Mouse (Mus musculus): Measurements from ENCODE around the gene Kcna10.

The Kcna10 gene

DNA sequence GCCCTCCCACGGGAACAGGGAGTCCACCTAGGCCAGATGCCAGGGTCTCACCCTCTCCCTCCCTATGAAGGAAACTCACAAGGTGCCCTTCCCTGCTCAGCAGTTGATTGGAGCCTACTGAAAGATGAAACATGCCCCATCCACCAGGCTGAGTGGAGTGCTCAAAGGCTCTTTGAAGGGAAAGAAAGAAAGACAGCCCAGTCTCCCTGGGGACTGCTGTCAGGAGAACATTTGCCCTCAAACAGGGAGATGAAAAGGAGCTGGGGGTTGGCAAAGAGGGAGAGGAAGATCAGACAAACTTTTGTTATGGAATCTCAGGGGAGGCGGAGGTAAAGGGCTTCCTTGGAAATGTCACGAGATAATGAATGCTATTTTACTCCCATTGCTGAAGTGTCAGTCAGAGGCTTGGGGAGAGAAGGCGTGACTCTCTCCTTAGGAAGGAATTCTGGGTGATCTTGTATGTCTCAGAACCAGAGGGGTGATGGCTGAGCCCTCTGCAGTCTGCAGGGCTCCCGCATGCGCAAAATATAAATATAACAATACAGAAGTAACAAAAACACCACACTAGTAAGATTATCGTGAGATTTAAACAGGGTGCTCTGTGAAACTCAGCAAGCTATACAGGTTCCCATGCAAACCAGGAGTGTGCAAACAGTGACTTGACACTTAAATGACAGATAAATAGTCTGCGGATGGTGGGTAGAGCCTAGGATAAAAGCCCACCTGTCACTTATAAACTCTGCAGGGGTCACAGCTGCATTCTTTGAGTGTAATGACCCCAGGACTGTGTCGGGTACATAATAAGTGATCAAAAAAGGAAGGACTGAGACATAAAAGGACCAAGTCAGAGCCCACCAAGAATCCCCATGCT, 18.7 kb downstream of the Kcna10 start:
- no peak for DNase-seq (ENCODE audit: low read depth, low spot score)

GRCm38 (mm10) chr3:107204413-107204812, 21.6 kb downstream of the Kcna10 start:
- DNase-seq (ENCODE audit: low read depth, low spot score): no peak

GRCm38 (mm10) chr3:107205170-107205569, 22.3 kb downstream of the Kcna10 start:
- no peak for DNase-seq (ENCODE audit: low read depth, low spot score)

- peak; percentile 27 for DNase-seq (ENCODE audit: low read depth, low spot score)
These were observed 23.1 kb downstream of the Kcna10 start for GRCm38 (mm10) chr3:107205994-107206393.

DNA sequence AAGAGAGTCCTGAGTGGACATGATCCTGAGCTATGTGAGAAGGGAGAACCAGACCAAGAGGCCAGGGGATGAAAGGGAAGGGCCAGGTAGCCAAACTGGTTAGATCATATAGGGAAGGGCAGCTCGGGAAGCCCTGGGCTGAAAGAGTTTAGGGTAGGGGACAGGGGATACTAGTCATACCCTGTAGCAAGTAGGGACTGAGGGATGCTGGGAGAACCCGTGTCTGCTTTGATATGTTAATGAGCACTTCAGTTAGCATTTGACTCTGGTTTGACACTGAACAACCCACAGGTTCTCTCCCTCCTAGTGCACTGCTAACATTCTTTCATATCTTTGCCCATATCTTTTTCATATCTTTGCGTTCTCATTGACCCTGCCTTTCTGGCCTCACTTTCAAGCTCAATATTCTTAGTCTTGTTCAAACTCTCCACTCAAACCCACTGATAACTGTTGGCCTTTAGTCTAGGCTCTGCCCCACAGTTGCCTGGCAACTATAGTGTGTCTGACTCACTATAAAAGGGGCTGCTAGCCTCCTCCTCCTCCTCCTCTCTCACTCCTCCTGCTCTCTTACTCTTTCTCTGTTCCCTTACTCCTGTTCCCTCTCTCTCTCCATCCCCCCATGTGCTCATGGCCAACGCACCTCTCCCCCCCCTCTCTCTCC, 23.8 kb downstream of the Kcna10 start:
- no peak for DNase-seq (ENCODE audit: low read depth, low spot score)

DNA sequence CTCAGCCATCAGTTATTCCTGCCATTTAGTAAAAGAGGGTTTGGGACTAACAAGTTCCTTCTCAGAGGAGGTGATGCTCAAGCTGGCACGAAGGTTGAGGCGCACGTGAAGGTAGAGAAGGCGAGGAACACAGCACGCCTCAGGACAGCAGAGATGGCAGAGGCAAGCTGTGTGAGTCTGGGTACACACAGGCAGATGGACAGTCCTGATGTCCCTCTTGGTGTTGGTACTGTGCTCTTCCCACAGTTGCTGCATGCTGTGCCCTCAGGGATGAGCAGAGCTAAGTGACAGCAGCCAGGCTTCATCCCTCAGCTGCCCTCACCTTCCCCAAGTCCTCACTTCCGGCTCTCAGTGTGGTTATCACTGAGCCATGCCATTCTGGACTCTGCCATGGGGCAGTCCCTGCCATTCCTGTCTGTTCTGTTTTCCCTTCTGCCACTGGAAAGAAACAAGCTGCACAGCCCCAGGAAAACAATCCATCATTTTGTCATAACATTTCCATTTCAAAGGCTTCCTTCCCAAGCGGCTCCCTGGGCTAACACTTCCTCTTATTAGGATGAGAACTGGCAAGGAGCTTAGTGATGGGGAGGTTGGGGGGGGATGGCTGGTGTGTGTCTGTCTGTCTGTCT, 24.9 kb downstream of the Kcna10 start:
- DNase-seq (ENCODE audit: low read depth, low spot score): no peak

- no peak for DNase-seq (ENCODE audit: low read depth, low spot score)
These were observed 31.8 kb downstream of the Kcna10 start for GRCm38 (mm10) chr3:107214606-107215005.

DNA sequence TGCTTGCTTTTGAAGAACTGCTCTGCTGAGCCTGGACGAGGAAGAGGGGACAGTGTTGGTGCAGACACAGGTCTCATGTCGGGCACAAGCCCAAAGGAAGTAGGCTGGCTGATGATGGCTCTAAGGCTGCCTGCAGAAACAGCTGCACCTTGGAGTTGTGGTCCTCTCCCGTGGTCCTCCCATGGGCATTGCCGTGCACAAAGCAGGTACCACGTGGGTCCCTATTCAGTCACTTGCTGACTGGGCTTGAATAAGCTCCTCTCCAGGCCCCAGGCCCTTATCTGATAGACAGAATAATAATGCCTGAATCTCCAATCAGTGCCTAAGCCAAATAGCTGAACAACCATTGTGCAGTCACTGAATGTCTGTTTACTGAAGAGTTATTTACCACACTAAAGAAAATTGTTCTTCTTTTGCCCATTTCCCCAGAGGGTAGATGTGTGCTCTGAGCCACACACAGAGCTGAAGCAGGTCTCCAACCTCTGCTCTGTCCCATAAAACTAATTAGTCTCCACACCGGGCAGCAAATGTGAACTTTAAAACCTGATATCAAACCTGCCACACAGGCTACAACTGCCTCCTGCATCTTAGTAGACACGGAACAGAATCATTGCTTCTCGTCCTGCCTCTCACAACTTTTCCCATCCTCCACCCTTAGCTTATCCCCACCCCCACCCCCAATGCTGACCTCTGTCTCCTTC, 33.7 kb downstream of the Kcna10 start:
- DNase-seq (ENCODE audit: low read depth, low spot score): no peak

GRCm38 (mm10) chr3:107217101-107217480, 34.2 kb downstream of the Kcna10 start:
- no peak for DNase-seq (ENCODE audit: low read depth, low spot score)

DNA sequence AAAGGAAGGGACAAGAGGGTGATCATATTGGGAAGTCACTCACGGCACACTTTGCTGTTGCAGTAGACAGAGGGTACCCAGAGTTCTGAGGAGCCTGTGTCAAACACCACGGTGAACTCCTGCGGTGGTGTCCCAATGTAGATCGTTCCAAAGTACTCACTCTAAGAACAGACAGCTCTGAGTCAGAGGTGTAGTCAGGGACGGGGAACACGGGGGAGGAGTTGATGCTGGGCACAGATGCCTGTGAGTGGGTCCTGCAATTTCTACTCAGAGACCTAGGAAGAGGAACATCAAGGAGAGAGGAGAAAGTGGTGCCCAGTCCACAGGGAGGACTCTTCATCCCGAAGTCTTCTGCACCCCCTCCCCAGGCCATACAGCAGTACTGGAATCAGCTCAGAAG, 35.7 kb downstream of the Kcna10 start:
- no peak for DNase-seq (ENCODE audit: low read depth, low spot score)

GRCm38 (mm10) chr3:107221608-107222007, 38.8 kb downstream of the Kcna10 start, which contains the start of gene Cym:
TSS of gene Cym (minus strand) at chr3:107221732.
- DNase-seq (ENCODE audit: low read depth, low spot score): no peak

DNA sequence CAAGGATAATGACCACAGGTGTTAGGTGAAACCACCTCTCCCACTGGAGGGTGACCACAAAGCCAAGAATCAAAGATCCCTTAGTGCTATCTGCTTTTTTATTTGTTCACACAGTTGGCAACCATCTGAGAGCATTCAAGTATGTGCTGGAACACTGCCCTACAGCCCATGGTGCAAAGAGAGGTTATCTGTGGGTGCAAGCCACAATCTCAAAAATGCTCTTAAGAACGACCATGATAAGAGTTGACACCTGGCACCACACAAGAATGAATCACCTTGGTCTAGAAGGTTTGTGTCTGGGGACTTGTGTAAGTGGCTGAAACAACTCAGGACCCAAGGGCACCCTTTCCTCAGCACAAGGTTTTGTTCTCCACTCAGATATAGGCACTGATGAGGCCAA, 40.4 kb downstream of the Kcna10 start:
- DNase-seq (ENCODE audit: low read depth, low spot score): no peak

GRCm38 (mm10) chr3:107225820-107226219, 43.0 kb downstream of the Kcna10 start:
- no peak for DNase-seq (ENCODE audit: low read depth, low spot score)

DNA sequence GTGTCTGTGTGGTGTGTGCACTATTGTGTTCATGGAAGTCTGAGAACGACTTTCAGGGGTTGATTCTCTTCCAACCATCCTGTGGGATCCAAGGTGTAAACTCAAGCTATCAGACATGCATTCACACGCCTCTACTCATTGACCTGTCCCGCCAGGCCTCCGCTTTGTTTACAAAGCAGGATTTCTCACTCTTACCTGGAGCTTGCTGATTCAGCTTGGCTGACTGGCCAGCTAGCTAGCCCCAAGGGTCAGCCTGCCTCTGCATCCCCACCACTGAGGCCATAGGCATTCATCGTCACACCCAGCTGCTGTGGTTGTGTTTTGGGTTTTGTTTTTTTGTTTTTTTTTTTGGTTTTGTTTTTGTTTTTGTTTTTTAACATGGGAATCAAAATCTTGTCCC, 46.4 kb downstream of the Kcna10 start:
- DNase-seq (ENCODE audit: low read depth, low spot score): no peak

DNA sequence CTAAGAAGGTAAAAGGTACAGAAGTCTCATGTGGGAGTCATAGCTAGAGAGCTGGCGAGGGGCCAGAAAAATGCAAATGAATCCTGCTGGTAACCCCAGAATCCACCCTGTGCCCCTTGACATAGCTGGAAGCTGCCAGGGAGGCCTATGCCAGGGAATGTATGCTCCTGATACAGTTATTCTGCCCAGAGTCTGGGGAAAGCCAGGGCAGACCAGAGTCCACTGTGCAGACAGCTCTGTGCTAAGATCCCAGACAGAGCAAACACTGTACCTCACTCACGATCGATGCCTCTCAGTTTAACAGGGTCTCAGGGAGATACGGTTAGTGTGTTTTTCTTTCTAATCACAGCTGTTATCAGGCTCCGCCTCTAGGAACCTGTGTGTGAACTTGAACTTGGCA, 47.0 kb downstream of the Kcna10 start:
- DNase-seq (ENCODE audit: low read depth, low spot score): no peak

GRCm38 (mm10) chr3:107230527-107230926, 47.7 kb downstream of the Kcna10 start, which contains the start of gene A630076J17Rik:
TSS of gene A630076J17Rik (plus strand) at chr3:107230614.
- no peak for DNase-seq (ENCODE audit: low read depth, low spot score)

DNA sequence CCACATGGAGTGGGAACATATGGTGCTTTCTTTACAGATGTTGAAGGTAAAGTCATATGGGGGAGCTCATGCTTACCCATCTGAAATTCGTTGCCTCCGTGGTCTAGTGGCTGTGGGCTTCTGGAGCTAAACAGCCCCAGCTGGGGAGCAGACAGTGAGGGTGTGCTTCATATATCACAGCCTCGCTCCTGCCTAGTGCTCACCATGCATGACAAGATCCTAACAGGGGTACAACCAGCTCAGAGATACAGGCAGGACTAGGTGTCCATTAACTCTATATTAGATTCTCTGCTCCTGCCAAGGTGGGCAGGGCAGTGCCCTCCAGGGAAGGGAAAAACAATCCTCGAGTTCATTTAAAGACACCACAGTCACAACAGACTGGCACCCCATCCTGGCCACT, 48.3 kb downstream of the Kcna10 start:
- DNase-seq (ENCODE audit: low read depth, low spot score): no peak

DNA sequence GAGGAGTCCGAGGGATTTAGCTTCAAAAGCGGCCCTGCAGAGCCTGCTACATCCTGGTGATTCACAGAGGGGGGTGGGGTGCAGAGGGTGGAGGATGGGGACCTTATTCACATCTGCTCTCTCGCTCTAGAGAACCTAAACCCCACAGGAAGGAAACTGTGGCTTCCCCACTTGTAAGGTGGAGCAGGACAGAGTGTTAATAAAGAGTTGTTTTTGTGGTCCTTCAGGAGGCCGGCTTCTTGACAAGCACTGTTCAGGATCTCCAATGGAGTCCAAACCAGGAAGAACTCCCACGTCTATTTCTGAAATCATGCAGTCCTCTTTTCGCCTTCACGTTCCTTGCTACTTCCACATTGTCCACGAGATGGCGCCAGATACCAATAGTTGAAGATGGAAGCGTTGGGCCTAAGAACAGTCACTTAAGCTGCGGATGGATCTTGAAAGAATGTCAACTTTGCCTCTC, 50.5 kb downstream of the Kcna10 start:
- peak; percentile 57 for DNase-seq (ENCODE audit: low read depth, low spot score)

- DNase-seq (ENCODE audit: low read depth, low spot score): no peak
These were observed 51.1 kb downstream of the Kcna10 start for GRCm38 (mm10) chr3:107233945-107234344.

- DNase-seq (ENCODE audit: low read depth, low spot score): no peak
These were observed 55.2 kb downstream of the Kcna10 start for GRCm38 (mm10) chr3:107238051-107238450.

GRCm38 (mm10) chr3:107238471-107238980, 55.7 kb downstream of the Kcna10 start:
- DNase-seq (ENCODE audit: low read depth, low spot score): no peak

DNA sequence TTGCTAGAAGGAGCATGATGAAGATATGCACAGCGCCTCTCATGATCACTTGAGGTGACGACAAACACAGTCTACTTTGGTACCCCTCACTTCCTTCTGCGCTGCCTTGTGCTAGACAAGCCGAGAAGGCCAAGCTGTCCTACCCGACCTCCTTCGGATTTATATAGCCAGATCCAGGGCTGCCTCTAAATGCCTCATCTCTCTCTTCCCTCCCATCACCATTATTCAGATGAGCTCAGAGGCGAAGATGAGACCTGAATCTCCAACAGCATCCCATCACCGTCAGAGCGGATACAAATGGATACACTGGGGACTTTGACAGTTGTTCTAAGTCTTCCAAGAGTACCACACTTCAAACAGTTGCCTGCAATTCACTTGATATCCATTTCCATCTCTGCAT, 56.8 kb downstream of the Kcna10 start, which contains the start of gene Prok1:
Prok1 (minus strand) TSS at position 101 of the 400 bp plus-strand sequence.
- no peak for DNase-seq (ENCODE audit: low read depth, low spot score)
